Mouse (Mus musculus): ENCODE measurements around the gene Abhd11. TPM values are rescaled to one million over a fixed set of nuclear protein-coding genes. Genes with fewer than 3 reads are reported as not detected.

Abhd11 gene
- polyA plus RNA-seq, 1 experiment from 2014 or later = 45.9 TPM

DNA sequence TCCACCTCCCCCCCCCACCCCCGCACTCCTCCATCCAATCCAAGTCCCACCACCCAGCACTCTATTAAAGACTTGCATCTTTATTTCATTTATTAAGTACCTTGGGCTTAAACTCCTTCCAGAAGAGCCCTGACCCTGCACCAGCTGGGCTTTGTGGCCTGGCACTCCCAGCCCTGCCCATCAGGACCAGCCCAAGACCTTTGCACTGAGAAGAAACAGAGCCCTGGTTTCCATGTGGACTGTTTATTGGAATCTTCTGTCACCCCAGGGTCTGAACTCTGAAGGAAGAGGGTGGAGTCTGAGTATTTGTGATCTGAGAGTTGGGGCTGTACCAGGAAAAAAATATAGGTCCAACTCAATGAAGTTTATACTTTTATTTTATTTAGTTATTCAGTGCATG, 25.8 kb upstream of the Abhd11 start:
- ATAC-seq (ENCODE audit: insufficient read depth, low FRiP score, low TSS enrichment) = no peak
- DNase-seq (ENCODE audit: low spot score) = no peak
- Histone ChIP-seq H3K27me3 (ENCODE audit: control insufficient read depth, insufficient read depth, low read length) (peaks cover 35% of the 10 kb centered on the region), H3K27ac (ENCODE audit: low read depth, low read length) (no peak overlapping the region), H3K4me3 (ENCODE audit: low read depth, low read length) (no peak overlapping the region), H3K9ac (ENCODE audit: low read length) (no peak overlapping the region), H3K4me2 (ENCODE audit: low read depth) (no peak overlapping the region), H3K9me3 (ENCODE audit: control insufficient read depth, low read length) (no peaks in the 10 kb centered on the region), H3K4me1 (ENCODE audit: control insufficient read depth, insufficient read depth, low read length) (no peaks in the 10 kb centered on the region), H3K36me3 (ENCODE audit: control insufficient read depth, insufficient read depth, low read length) (no peaks in the 10 kb centered on the region)
- 85% methylated on average over 1 of the region's 1 CpGs for WGBS

DNA sequence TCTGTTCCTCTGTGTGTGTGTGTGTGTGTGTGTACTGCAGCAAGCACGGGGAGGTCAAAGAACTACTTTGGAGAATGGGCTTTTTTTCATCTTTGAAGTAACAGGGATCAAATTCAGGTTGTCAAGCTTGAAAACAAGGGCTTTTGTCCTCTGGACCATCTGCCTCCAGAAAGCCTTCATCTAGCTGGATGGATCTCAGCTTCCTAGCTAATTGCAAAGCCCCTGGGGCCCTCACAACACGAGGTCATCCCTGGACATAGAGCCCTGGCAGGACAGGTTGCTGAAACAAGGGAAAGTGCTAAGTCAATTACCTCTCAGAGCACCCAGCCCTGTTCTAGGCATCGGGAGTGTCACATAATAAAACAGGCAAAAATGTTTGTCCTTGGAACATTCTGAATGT, 25.2 kb upstream of the Abhd11 start:
- H3K27me3 ChIP-seq (ENCODE audit: control insufficient read depth, insufficient read depth, low read length) = peaks cover 35% of the 10 kb centered on the region
- no peak for DNase-seq (ENCODE audit: low spot score)
- H3K4me2 ChIP-seq (ENCODE audit: low read depth) = no peak overlapping the region
- H3K36me3 ChIP-seq (ENCODE audit: control insufficient read depth, insufficient read depth, low read length) = no peaks in the 10 kb centered on the region
- ATAC-seq (ENCODE audit: insufficient read depth, low FRiP score, low TSS enrichment) = no peak
- no peaks in the 10 kb centered on the region for H3K4me1 ChIP-seq (ENCODE audit: control insufficient read depth, insufficient read depth, low read length)
- WGBS = 10% methylated on average over 3 of the region's 3 CpGs
- no peak overlapping the region for H3K27ac ChIP-seq (ENCODE audit: low read depth, low read length)
- no peak overlapping the region for H3K4me3 ChIP-seq (ENCODE audit: low read depth, low read length)
- H3K9ac ChIP-seq (ENCODE audit: low read length) = no peak overlapping the region
- H3K9me3 ChIP-seq (ENCODE audit: control insufficient read depth, low read length) = no peaks in the 10 kb centered on the region

DNA sequence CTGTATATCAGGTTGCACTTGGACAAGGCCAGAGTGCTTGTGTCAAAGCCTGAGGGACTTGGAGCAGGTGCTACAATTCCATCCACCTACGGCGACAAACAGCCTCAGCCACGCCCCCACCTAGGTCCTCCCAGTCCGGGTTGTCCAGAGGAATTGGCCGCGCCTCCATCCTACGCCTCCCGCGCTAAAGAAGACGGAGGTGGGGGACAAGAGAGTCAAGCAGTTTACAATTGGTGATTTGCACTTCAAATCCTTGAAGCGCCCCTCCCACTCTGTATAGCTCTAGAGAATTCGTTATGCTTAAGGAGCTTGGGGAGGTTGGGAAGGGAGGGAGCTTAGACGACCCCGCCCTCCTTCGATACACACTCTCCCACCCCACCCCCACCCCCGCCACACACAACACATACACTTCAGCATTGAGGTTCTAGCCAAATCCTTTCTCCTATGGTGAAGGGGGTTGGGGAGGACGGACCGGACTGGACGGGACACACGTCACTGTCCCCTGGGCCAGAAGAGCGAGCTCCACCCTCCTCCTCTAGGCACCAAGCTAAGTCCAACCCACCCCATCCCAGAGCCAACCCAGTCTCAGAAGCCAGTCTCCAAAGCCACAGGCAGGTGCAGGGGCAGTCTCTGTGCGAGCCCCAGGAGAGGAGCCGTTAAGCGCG, 23.2 kb upstream of the Abhd11 start, which contains the start of gene Cldn3:
TSS of gene Cldn3 (plus strand) at position 582 of the 665 bp plus-strand sequence.
- Histone ChIP-seq H3K4me2 (ENCODE audit: low read depth) (peak within 1 kb of the TSS; percentile 29), H3K9ac (ENCODE audit: low read length) (no peak within 1 kb of the TSS), H3K4me1 (ENCODE audit: control insufficient read depth, insufficient read depth, low read length) (no peaks in the 10 kb centered on the region), H3K4me3 (ENCODE audit: low read depth, low read length) (peak within 1 kb of the TSS; percentile 20), H3K9me3 (ENCODE audit: control insufficient read depth, low read length) (no peaks in the 10 kb centered on the region), H3K27ac (ENCODE audit: low read depth, low read length) (no peak within 1 kb of the TSS), H3K27me3 (ENCODE audit: control insufficient read depth, insufficient read depth, low read length) (peaks cover 35% of the 10 kb centered on the region), H3K36me3 (ENCODE audit: control insufficient read depth, insufficient read depth, low read length) (no peaks in the 10 kb centered on the region)
- ATAC-seq (ENCODE audit: insufficient read depth, low FRiP score, low TSS enrichment) (no peak; the same call in 1 of the 2 replicates), DNase-seq (ENCODE audit: low spot score) (peak; percentile 56)
- WGBS = under 1% methylated on average over 25 of the region's 25 CpGs

DNA sequence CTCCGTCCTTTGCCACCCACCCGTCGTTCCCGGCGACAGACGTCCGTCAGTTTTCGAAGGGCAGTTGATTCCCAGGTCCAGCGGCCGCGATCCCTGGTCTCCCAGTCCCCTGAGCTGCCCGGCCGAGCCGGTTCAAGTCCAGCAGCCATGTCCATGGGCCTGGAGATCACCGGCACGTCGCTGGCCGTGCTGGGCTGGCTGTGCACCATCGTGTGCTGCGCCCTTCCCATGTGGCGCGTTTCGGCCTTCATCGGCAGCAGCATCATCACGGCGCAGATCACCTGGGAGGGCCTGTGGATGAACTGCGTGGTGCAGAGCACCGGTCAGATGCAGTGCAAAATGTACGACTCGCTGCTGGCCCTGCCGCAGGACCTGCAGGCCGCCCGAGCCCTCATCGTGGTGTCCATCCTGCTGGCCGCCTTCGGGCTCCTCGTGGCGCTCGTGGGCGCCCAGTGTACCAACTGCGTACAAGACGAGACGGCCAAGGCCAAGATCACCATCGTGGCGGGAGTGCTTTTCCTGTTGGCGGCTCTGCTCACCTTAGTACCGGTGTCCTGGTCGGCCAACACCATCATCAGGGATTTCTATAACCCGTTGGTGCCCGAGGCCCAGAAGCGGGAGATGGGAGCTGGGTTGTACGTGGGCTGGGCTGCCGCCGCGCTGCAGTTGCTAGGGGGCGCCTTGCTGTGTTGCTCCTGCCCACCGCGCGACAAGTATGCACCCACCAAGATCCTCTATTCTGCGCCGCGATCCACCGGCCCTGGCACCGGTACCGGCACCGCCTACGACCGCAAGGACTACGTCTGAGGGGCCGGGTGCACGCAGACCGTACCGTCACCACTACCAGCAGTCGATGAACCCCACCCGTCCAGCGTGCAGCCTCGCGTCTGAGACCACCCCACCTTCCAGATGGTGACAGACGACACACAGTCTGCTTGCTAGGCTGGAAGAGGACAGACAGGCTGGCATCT, 22.4 kb upstream of the Abhd11 start:
- DNase-seq (ENCODE audit: low spot score) = peak; percentile 44
- WGBS = 3% methylated on average over 79 of the region's 79 CpGs
- peak overlapping the region; percentile 20 for H3K4me3 ChIP-seq (ENCODE audit: low read depth, low read length)
- peaks cover 35% of the 10 kb centered on the region for H3K27me3 ChIP-seq (ENCODE audit: control insufficient read depth, insufficient read depth, low read length)
- no peaks in the 10 kb centered on the region for H3K36me3 ChIP-seq (ENCODE audit: control insufficient read depth, insufficient read depth, low read length)
- no peaks in the 10 kb centered on the region for H3K4me1 ChIP-seq (ENCODE audit: control insufficient read depth, insufficient read depth, low read length)
- ATAC-seq (ENCODE audit: insufficient read depth, low FRiP score, low TSS enrichment) = no peak
- no peak overlapping the region for H3K27ac ChIP-seq (ENCODE audit: low read depth, low read length)
- peak overlapping the region; percentile 29 for H3K4me2 ChIP-seq (ENCODE audit: low read depth)
- H3K9me3 ChIP-seq (ENCODE audit: control insufficient read depth, low read length) = no peaks in the 10 kb centered on the region
- no peak overlapping the region for H3K9ac ChIP-seq (ENCODE audit: low read length)

DNA sequence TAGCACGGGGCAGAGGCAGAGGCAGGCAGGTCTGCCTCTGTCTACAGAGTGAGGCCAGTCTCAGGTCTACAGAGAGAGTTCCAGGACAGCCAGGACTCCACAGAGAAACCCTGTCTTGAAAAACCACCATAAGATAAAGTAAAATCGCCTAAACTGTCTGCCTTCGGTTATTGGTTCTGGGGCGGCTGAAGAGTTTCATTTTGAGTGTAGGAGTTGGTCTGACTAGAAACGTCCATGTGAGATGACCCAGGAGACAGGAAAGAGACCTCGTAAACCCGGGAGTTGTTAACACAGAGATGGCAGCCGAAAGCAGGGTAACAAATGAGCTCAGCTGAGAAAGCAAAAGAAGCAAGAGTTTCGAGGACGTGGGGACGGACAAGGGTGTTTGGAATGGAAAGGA, 19.8 kb upstream of the Abhd11 start:
- Histone ChIP-seq H3K9me3 (ENCODE audit: control insufficient read depth, low read length) (no peaks in the 10 kb centered on the region), H3K36me3 (ENCODE audit: control insufficient read depth, insufficient read depth, low read length) (no peaks in the 10 kb centered on the region), H3K4me3 (ENCODE audit: low read depth, low read length) (no peak overlapping the region), H3K27ac (ENCODE audit: low read depth, low read length) (no peak overlapping the region), H3K4me1 (ENCODE audit: control insufficient read depth, insufficient read depth, low read length) (no peaks in the 10 kb centered on the region), H3K27me3 (ENCODE audit: control insufficient read depth, insufficient read depth, low read length) (peaks cover 35% of the 10 kb centered on the region), H3K4me2 (ENCODE audit: low read depth) (no peak overlapping the region), H3K9ac (ENCODE audit: low read length) (no peak overlapping the region)
- no peak for DNase-seq (ENCODE audit: low spot score)
- WGBS = 64% methylated on average over 11 of the region's 11 CpGs
- no peak for ATAC-seq (ENCODE audit: insufficient read depth, low FRiP score, low TSS enrichment)

DNA sequence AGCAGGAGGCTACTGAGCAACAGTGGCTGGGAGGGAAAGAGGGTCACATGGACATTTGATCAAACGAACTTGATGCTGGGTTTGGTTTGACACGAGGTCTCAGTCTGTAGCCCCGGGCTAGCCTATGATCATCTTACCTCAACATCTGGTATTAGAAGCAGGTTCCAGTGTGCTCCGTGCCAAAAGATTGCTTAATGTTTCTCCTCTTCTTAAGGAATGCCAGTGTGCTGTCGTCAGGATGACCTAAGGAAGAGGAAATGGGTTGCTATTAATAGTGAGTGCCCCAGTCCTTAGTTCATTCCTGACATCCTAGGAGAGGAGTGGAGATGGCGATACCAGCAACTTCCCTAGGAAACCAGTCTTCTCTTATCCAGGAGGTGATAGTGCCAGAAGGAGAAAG, 19.2 kb upstream of the Abhd11 start:
- ATAC-seq (ENCODE audit: insufficient read depth, low FRiP score, low TSS enrichment) = no peak
- 63% methylated on average over 6 of the region's 6 CpGs for WGBS
- Histone ChIP-seq H3K9me3 (ENCODE audit: control insufficient read depth, low read length) (no peaks in the 10 kb centered on the region), H3K9ac (ENCODE audit: low read length) (no peak overlapping the region), H3K4me1 (ENCODE audit: control insufficient read depth, insufficient read depth, low read length) (no peaks in the 10 kb centered on the region), H3K4me2 (ENCODE audit: low read depth) (no peak overlapping the region), H3K36me3 (ENCODE audit: control insufficient read depth, insufficient read depth, low read length) (no peaks in the 10 kb centered on the region), H3K4me3 (ENCODE audit: low read depth, low read length) (no peak overlapping the region), H3K27me3 (ENCODE audit: control insufficient read depth, insufficient read depth, low read length) (peaks cover 33% of the 10 kb centered on the region), H3K27ac (ENCODE audit: low read depth, low read length) (no peak overlapping the region)
- DNase-seq (ENCODE audit: low spot score) = no peak

DNA sequence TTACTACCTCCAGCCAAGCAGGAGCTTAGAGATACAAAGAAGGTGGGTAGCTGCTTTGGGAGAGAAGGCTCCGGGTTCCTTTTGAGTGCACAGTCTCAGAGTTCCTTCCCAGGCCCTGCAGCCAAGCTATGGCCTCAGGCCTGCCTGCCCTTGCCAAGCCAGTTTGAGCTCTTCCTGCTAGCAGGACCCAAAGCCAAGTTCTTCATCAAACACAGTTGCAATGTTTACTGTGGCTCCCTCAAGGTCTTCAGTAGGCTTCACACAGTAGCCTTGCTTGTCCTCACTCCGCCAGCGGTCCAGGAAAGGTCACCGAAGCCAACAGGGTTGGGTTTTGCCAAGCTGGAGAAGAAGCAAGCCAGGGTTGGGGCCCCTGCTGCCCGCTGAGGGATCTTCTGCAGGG, 16.4 kb upstream of the Abhd11 start:
- Histone ChIP-seq H3K27me3 (ENCODE audit: control insufficient read depth, insufficient read depth, low read length) (peaks cover 5% of the 10 kb centered on the region), H3K4me2 (ENCODE audit: low read depth) (no peak overlapping the region), H3K4me3 (ENCODE audit: low read depth, low read length) (no peak overlapping the region), H3K4me1 (ENCODE audit: control insufficient read depth, insufficient read depth, low read length) (no peaks in the 10 kb centered on the region), H3K9me3 (ENCODE audit: control insufficient read depth, low read length) (no peaks in the 10 kb centered on the region), H3K9ac (ENCODE audit: low read length) (no peak overlapping the region), H3K36me3 (ENCODE audit: control insufficient read depth, insufficient read depth, low read length) (no peaks in the 10 kb centered on the region), H3K27ac (ENCODE audit: low read depth, low read length) (no peak overlapping the region)
- DNase-seq (ENCODE audit: low spot score) (no peak), ATAC-seq (ENCODE audit: insufficient read depth, low FRiP score, low TSS enrichment) (no peak)
- 85% methylated on average over 5 of the region's 5 CpGs for WGBS

DNA sequence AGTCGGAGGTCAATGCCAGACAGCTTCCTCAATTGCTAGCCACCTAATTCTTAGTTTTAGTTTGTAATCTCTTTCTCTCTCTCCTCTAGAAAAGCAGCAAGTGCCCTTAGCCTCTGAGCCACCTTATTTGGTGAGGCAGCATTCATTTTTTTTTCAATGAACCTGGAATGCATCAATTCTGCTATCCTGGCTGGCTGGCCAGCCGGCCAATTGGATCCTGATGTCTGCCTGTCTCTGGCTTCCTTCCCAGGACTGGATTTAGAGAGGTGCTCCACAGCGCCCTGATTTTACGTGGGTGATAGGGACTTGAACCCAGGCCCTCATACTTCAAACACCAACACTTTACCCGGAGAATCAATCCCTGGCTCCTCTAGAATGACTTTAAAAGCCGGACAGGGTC, 10.6 kb upstream of the Abhd11 start:
- Histone ChIP-seq H3K4me1 (ENCODE audit: control insufficient read depth, insufficient read depth, low read length) (peaks cover 3% of the 10 kb centered on the region; the same call in 1 of the 2 replicates), H3K36me3 (ENCODE audit: control insufficient read depth, insufficient read depth, low read length) (no peaks in the 10 kb centered on the region), H3K27me3 (ENCODE audit: control insufficient read depth, insufficient read depth, low read length) (no peaks in the 10 kb centered on the region), H3K4me2 (ENCODE audit: low read depth) (no peak overlapping the region), H3K27ac (ENCODE audit: low read depth, low read length) (no peak overlapping the region), H3K4me3 (ENCODE audit: low read depth, low read length) (no peak overlapping the region), H3K9ac (ENCODE audit: low read length) (no peak overlapping the region), H3K9me3 (ENCODE audit: control insufficient read depth, low read length) (no peaks in the 10 kb centered on the region)
- no peak for ATAC-seq (ENCODE audit: insufficient read depth, low FRiP score, low TSS enrichment)
- DNase-seq (ENCODE audit: low spot score) = no peak
- WGBS = 78% methylated on average over 6 of the region's 6 CpGs

Measured in neural tube, embryonic 11.5 days (tissue).